Mouse (Mus musculus): ENCODE data around the gene Arid3a. TPM values are rescaled to one million over a fixed set of nuclear protein-coding genes. Genes with fewer than 3 reads are reported as not detected.
"Not testable (repeated sequence)": the region's sequence is repeated elsewhere in the genome, so short reads cannot be mapped to it uniquely, and the experiment has no call there.

Gene Arid3a
- polyA plus RNA-seq (2012; ENCODE audit: insufficient read depth, insufficient read length, missing spikeins) = 1.3 and 2.9 TPM in 2 replicates

- peak within 1 kb of the TSS; percentile 76 for H3K27ac ChIP-seq (replicated peaks; ENCODE audit: low read depth, low read length)
- peaks cover 2% of the 10 kb centered on the region; the same call in 1 of the 2 replicates for H3K4me1 ChIP-seq (ENCODE audit: control insufficient read depth, insufficient read depth, insufficient read length, low read length)
- H3K4me3 ChIP-seq (ENCODE audit: insufficient read depth, low read depth, low read length) = peak within 1 kb of the TSS; percentile 98
Observed at GRCm38 (mm10) chr10:79926491-79927323, at the start of gene Arid3a. Gene Arid3a (plus strand): TSS chr10:79927043.

GRCm38 (mm10) chr10:79877174-79877573 is 49.7 kb upstream of the Arid3a start:
- Histone ChIP-seq H3K27ac (replicated peaks; ENCODE audit: low read depth, low read length) (no peak overlapping the region), H3K4me3 (ENCODE audit: insufficient read depth, low read depth, low read length) (no peak overlapping the region), H3K4me1 (ENCODE audit: control insufficient read depth, insufficient read depth, insufficient read length, low read length) (peaks cover 3% of the 10 kb centered on the region)

GRCm38 (mm10) chr10:79877757-79878156 is 49.1 kb upstream of the Arid3a start:
- Histone ChIP-seq H3K4me3 (ENCODE audit: insufficient read depth, low read depth, low read length) (peak overlapping the region; percentile 7; the same call in 1 of the 2 replicates), H3K27ac (replicated peaks; ENCODE audit: low read depth, low read length) (peak overlapping the region; percentile 17)

GRCm38 (mm10) chr10:79879527-79879926 is 47.3 kb upstream of the Arid3a start:
- no peak overlapping the region for H3K4me3 ChIP-seq (ENCODE audit: insufficient read depth, low read depth, low read length)
- peaks cover 6% of the 10 kb centered on the region for H3K4me1 ChIP-seq (ENCODE audit: control insufficient read depth, insufficient read depth, insufficient read length, low read length)
- no peak overlapping the region for H3K27ac ChIP-seq (replicated peaks; ENCODE audit: low read depth, low read length)

More at GRCm38 (mm10) chr10:79877757-79878156, 49.1 kb upstream of the Arid3a start:
- peaks cover 3% of the 10 kb centered on the region for H3K4me1 ChIP-seq (ENCODE audit: control insufficient read depth, insufficient read depth, insufficient read length, low read length)

- H3K4me1 ChIP-seq (ENCODE audit: control insufficient read depth, insufficient read depth, insufficient read length, low read length) = peaks cover 6% of the 10 kb centered on the region
- H3K27ac ChIP-seq (replicated peaks; ENCODE audit: low read depth, low read length) = no peak overlapping the region
- H3K4me3 ChIP-seq (ENCODE audit: insufficient read depth, low read depth, low read length) = no peak overlapping the region
Observed at GRCm38 (mm10) chr10:79880721-79881120, 46.1 kb upstream of the Arid3a start.

- peaks cover 6% of the 10 kb centered on the region for H3K4me1 ChIP-seq (ENCODE audit: control insufficient read depth, insufficient read depth, insufficient read length, low read length)
- no peak overlapping the region for H3K4me3 ChIP-seq (ENCODE audit: insufficient read depth, low read depth, low read length)
- H3K27ac ChIP-seq (replicated peaks; ENCODE audit: low read depth, low read length) = no peak overlapping the region
Observed at GRCm38 (mm10) chr10:79881981-79882380, 44.9 kb upstream of the Arid3a start.

GRCm38 (mm10) chr10:79883297-79884084 is 43.4 kb upstream of the Arid3a start:
- peaks cover 3% of the 10 kb centered on the region for H3K4me1 ChIP-seq (ENCODE audit: control insufficient read depth, insufficient read depth, insufficient read length, low read length)
- no peak overlapping the region for H3K4me3 ChIP-seq (ENCODE audit: insufficient read depth, low read depth, low read length)
- no peak overlapping the region for H3K27ac ChIP-seq (replicated peaks; ENCODE audit: low read depth, low read length)

GRCm38 (mm10) chr10:79884446-79884845 is 42.4 kb upstream of the Arid3a start:
- 0 out of 2 replicates have a peak overlapping the region, but pooled peaks have one; percentile 7 for H3K27ac ChIP-seq (replicated peaks; ENCODE audit: low read depth, low read length)
- H3K4me3 ChIP-seq (ENCODE audit: insufficient read depth, low read depth, low read length) = no peak overlapping the region
- H3K4me1 ChIP-seq (ENCODE audit: control insufficient read depth, insufficient read depth, insufficient read length, low read length) = peaks cover 3% of the 10 kb centered on the region

- H3K4me1 ChIP-seq (ENCODE audit: control insufficient read depth, insufficient read depth, insufficient read length, low read length); H3K27ac ChIP-seq (replicated peaks; ENCODE audit: low read depth, low read length); H3K4me3 ChIP-seq (ENCODE audit: insufficient read depth, low read depth, low read length): not testable (repeated sequence)
Observed at GRCm38 (mm10) chr10:79884938-79885337, 41.9 kb upstream of the Arid3a start.

- Histone ChIP-seq H3K4me1 (ENCODE audit: control insufficient read depth, insufficient read depth, insufficient read length, low read length) (peaks cover 7% of the 10 kb centered on the region), H3K27ac (replicated peaks; ENCODE audit: low read depth, low read length) (no peak within 1 kb of the TSS)
Observed at GRCm38 (mm10) chr10:79886054-79886453, 40.8 kb upstream of the Arid3a start, which contains the start of gene Elane. Gene Elane (plus strand): TSS chr10:79886247.

GRCm38 (mm10) chr10:79886611-79887010 is 40.2 kb upstream of the Arid3a start:
- Histone ChIP-seq H3K4me3 (ENCODE audit: insufficient read depth, low read depth, low read length) (no peak overlapping the region), H3K27ac (replicated peaks; ENCODE audit: low read depth, low read length) (no peak overlapping the region), H3K4me1 (ENCODE audit: control insufficient read depth, insufficient read depth, insufficient read length, low read length) (peaks cover 7% of the 10 kb centered on the region)

More at GRCm38 (mm10) chr10:79886054-79886453, 40.8 kb upstream of the Arid3a start, which contains the start of gene Elane:
- H3K4me3 ChIP-seq (ENCODE audit: insufficient read depth, low read depth, low read length) = no peak within 1 kb of the TSS

GRCm38 (mm10) chr10:79889386-79889785 is 37.5 kb upstream of the Arid3a start:
- H3K4me3 ChIP-seq (ENCODE audit: insufficient read depth, low read depth, low read length) = no peak overlapping the region
- H3K27ac ChIP-seq (replicated peaks; ENCODE audit: low read depth, low read length) = no peak overlapping the region
- H3K4me1 ChIP-seq (ENCODE audit: control insufficient read depth, insufficient read depth, insufficient read length, low read length) = peaks cover 5% of the 10 kb centered on the region

GRCm38 (mm10) chr10:79890670-79891069 is 36.2 kb upstream of the Arid3a start, which contains the start of gene Cfd:
Gene Cfd (plus strand): TSS chr10:79890853.
- peaks cover 5% of the 10 kb centered on the region for H3K4me1 ChIP-seq (ENCODE audit: control insufficient read depth, insufficient read depth, insufficient read length, low read length)
- H3K27ac ChIP-seq (replicated peaks; ENCODE audit: low read depth, low read length) = 0 out of 2 replicates have a peak within 1 kb of the TSS, but pooled peaks have one; percentile 19
- peak within 1 kb of the TSS; percentile 39 for H3K4me3 ChIP-seq (ENCODE audit: insufficient read depth, low read depth, low read length)

- not testable (repeated sequence) for H3K4me3 ChIP-seq (ENCODE audit: insufficient read depth, low read depth, low read length); H3K27ac ChIP-seq (replicated peaks; ENCODE audit: low read depth, low read length); H3K4me1 ChIP-seq (ENCODE audit: control insufficient read depth, insufficient read depth, insufficient read length, low read length)
Observed at GRCm38 (mm10) chr10:79892451-79893118, 34.3 kb upstream of the Arid3a start.

Data from brown adipose tissue, adult 24 weeks (tissue).